Mouse (Mus musculus): ENCODE results near the gene Cds2. TPM values are rescaled to one million over a fixed set of nuclear protein-coding genes. Genes with fewer than 3 reads are reported as not detected.
A peak's percentile ranks its signal among the peaks of the same experiment; 100 is the strongest.
"Not testable (repeated sequence)": the region's sequence is repeated elsewhere in the genome, so short reads cannot be mapped to it uniquely, and the experiment has no call there.

Cds2 gene
- 10 to 100 TPM; 63.3 to 77.3 TPM for total RNA-seq (2021)
- long read RNA-seq, experiment 1, full-length matches to known transcripts: 6 of 29 reads
- long read RNA-seq, experiment 1, partial matches to known transcripts: 3 of 29 reads
- long read RNA-seq, experiment 1, other reads (novel, unspliced or antisense): 20 of 29 reads
- long read RNA-seq, experiment 2, full-length matches to known transcripts: 18 of 64 reads
- long read RNA-seq, experiment 2, partial matches to known transcripts: 2 of 64 reads
- long read RNA-seq, experiment 2, other reads (novel, unspliced or antisense): 44 of 64 reads

DNA sequence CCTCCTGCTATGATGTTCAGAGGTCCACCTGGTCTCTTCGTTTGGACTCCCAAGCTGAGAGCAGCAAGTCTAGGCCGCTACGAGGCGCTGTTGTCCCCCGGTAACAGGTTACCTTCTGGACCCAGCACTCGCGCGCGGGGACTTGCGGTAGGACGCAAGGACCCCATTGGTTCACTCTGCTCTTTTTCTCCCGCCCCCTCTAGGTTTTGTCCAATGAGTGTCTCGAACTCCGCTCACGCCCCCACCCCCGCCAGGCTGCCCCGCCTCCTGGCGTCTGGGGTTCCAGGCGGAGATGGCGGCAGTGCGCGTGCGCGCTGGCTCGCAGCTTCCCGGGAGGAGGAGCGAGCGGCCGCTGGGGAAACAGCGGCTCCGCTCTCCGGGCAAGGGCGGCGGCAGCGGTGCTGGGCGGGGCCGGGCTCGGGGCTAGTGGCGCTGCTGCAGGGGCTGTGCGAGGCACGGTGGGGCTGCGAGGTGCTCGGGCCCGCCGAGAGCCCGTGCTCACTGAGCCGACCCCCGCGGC lies at the start of gene Cds2:
Gene Cds2, plus strand, starts transcription at position 270 of the 520 bp plus-strand sequence.
- DNase-seq (ENCODE audit: low spot score in 2 of 2): peak; percentile 97 to 98

DNA sequence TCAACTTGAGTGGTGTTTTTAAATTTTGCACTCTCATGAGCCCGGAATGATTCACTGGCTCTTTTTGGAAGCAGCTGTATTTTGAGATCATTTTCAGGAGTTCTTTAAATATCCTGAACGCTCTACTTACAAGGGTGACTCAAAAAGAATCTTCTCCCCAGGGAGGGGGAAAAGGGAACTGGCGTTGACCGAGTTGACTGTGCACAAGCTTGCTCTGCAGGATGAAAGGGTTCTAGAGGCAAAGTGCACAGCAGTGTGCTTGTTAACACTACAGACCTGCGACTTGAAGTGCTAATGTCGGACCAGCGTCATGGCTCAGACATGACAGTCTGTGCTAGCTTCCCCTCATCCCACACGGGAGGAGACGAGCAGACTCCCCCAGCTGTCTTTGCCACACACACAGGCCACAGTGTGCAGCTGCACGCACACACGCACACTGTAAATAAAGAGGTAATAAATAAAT lies 41.3 kb upstream of the Cds2 start:
- DNase-seq (ENCODE audit: low spot score in 2 of 2): no peak

DNA sequence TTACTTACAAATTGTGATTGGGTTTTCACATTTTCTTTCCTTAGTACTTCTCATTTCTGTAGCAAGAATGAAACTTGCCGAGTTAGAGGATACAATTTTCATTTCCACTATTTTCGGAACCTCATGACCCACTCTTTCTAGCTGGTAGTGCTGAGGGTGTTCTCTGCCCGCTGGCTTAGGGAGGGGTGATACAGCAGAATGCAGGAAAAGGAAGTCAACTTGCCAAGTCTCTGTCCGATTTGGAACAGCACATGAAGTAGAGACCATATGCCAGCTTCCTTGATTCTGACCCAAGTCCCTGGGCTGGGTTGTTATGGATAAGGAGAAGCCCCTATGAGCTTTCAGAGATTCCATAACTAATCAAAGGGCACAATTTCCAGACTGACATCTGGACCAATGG lies 38.6 kb upstream of the Cds2 start:
- no peak for DNase-seq (ENCODE audit: low spot score in 2 of 2)

DNA sequence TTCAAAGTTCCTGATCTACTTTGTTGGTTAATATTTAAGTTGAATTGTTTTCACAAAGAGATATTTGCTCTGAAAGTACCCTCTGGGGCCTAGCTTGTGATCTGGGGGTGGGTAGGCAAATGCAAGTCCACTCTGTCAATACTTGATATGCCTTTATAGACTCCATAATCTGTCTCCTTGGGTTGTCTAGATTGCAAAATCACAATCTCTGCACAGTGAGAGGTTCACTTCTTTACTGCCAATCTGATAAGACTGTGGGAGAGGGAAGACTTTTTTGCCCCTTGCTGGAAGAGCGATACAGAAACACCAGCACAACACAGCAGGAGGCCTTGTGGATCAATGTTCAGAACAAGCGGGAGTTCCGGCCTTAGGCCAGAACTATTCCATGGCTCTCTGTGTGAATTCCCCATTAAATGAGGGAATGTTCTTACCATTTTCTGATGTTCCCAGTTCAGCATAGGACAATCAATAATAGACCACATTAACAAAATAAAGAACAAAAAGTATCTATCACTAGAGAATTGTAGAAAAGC lies 30.5 kb upstream of the Cds2 start:
- no peak for DNase-seq (ENCODE audit: low spot score in 2 of 2)

DNA sequence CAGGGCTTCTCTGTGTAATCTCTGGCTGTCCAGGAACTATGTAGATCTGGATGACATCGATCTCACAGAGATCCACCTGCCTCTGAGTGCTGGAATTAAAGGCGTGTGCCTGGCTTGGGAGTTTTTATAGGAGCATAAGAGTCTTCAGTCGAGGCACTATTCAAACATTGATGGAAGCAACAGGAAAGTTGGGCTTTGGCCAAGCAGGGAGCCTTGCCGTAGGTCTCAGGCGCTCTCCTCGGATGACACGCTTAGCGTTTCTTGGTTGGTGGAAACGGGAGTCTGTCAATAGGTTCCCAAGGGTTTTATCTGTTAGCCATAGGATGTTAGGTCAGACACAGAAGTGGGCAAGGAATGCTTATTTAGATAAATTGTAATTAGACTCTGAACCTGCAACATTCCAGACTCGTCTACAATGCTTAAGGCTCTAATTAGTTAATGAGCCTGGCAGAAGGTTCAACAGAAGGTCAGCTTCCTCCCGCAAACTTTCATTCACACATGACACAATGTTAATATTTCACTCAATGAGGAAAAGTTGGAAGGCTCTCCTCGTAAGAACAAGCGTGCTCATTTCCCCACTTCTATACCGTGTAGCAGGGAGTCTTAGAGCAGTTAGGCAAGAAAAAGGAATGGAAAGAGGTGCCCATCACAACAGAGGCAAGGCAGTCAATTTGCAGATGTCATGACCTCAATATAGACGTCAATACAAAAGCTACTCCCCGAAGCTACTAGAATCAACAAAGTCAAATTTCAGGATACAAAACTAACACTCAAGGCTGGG lies 28.8 kb upstream of the Cds2 start:
- no peak for DNase-seq (ENCODE audit: low spot score in 2 of 2)

DNA sequence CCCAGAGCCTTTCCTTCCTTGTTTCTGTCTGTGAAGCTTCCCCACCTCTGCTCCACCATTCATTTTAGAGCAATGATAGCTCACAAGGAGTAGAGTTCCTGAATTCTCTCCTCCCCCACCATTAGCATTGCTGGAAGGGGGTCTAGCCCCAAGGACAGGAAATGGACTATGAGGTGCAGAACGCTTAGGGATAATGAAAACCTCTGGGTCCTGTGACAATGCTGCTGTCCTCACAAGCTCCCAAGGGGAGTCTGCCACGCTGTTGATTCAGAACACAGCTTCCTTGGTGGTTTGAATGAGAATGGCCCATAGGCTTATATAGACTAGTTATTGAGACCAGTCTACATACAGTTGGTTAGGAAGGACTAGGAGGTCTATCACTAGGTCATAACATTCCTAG lies 27.7 kb upstream of the Cds2 start:
- no peak for DNase-seq (ENCODE audit: low spot score in 2 of 2)

DNA sequence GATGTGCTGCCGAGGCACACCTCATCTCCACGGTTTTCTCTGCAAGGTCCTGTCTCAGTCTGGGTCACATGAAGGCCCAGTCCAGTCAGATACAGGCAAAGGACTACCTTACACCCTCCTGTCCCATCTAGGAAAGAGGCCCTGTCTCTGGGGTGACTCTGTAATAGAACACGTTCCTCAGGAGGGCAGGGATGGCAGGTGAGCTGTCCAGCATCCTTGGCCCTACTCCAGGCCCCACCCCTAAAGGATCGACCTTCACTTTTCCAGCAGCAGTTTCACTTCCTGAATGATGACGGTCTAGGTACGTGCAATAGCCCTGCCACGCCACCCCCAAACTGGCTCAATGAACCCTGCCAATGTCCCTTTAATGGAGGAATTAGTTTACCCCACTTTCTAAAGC lies 27.0 kb upstream of the Cds2 start:
- DNase-seq (ENCODE audit: low spot score in 2 of 2): no peak

DNA sequence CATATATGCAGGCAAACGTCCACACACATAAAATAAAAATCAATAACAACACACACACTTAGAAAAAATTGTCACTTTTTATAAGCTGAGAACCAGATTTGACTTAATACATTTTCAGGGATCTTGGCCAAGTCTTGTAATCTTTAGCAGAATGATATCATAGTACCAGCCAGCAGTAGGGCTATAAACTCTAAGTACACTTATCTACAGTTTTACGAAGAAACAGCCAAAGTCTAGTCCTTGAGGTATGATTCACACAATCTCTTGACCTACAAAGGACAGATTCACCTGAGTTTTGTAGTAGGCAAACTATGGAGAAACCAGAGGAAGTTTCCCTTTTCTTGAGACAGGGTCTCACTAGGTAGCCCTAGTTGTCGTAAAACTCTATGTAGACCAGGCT lies 23.5 kb upstream of the Cds2 start:
- DNase-seq (ENCODE audit: low spot score in 2 of 2): not testable (repeated sequence)

DNA sequence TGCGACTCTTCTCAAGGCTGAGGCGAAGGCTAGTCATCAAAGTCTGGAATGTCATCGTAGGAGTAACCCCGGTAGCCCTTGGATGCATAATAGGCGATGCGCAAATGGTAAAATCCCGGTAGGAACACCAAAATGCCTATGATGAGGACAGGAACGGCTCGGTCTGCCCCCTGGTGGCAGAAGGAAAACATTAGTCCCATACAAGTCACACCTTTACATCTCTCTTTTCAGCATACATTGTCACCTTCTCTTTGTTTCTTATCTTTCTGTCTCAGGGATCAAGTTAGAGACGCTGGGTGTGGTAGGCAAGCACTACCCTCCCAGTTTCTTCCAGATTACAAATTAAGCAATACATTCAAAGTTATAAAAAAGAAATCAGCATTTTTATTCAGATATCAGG lies 22.5 kb upstream of the Cds2 start:
- DNase-seq (ENCODE audit: low spot score in 2 of 2): peak; percentile 33 to 48

DNA sequence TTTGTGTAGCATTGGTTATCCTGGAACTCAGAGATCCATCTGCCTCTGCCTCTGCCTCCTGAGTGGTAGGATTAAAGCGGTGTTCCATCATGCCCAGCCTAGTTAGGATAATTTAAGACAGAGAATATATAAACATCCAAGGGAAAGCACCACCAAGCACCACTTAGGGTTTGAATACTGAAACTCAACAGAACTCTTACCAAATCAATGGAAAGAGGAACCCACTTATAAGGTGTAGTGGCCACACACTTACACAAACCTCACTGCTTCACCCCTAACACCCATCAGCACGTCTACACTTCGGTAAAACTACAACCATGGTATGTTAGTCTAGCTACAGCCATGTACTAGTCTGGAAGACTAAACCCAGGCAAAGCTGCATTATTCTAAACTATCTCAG lies 19.6 kb upstream of the Cds2 start:
- DNase-seq (ENCODE audit: low spot score in 2 of 2): no peak

DNA sequence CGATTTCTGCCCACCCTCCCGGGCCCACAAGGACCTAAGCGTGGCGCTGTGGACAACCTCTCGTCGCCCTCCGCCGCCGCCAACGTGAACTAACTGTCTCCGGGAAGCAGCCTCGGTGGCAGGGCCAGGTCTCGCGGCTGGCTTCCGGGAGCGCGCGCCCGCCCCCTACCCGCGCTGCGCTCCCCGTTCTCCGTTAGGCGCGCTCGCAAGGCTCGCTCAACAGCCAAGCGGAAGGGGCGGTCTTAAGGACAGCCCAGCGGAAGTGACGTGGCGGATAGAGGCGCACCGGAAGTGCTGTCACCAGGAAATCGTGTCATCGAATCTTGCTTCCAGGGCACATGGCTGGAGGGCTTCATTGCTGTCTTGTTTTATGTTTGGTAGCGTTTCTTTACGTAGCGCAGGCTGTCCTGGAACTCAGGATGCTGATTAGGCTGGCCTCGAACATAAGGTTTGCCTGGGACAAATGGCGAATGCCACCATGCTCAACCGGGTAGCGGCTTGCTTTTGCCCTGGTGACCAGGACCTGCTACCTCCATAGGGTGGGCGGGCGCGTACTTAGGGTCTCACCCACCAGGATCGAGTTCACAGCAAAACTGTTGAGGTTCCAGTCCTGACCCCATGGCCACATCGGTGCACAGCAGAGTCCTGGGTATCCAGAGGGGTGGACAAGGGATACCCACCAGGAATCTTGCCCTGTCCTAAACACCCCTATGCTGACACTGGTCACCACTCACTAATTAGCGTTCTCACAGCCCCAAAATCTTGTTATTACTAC lies 15.2 kb upstream of the Cds2 start, which contains the start of gene Tmem230:
Gene Tmem230, minus strand, starts transcription at position 269 of the 775 bp plus-strand sequence.
- DNase-seq (ENCODE audit: low spot score in 2 of 2): peak; percentile 60 to 86

DNA sequence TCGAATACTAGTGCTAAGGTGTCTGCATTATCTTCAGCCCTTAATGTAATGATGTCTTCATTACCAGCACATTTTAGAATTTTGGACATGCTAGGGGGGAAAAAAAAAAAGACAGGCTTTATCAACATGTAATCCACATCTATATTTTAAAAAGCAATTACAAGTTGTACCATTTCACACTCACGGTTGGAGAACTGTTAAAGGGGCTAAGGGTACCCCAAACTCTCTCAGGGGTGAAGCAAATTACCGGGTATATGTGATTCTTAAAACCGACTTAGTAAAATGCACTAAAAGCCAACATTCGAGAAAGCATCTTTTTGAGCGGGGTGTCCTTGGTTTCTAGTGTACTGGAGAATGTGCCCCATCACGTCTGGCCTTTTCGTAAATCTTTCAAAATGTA lies 11.0 kb upstream of the Cds2 start:
- no peak for DNase-seq (ENCODE audit: low spot score in 2 of 2)

DNA sequence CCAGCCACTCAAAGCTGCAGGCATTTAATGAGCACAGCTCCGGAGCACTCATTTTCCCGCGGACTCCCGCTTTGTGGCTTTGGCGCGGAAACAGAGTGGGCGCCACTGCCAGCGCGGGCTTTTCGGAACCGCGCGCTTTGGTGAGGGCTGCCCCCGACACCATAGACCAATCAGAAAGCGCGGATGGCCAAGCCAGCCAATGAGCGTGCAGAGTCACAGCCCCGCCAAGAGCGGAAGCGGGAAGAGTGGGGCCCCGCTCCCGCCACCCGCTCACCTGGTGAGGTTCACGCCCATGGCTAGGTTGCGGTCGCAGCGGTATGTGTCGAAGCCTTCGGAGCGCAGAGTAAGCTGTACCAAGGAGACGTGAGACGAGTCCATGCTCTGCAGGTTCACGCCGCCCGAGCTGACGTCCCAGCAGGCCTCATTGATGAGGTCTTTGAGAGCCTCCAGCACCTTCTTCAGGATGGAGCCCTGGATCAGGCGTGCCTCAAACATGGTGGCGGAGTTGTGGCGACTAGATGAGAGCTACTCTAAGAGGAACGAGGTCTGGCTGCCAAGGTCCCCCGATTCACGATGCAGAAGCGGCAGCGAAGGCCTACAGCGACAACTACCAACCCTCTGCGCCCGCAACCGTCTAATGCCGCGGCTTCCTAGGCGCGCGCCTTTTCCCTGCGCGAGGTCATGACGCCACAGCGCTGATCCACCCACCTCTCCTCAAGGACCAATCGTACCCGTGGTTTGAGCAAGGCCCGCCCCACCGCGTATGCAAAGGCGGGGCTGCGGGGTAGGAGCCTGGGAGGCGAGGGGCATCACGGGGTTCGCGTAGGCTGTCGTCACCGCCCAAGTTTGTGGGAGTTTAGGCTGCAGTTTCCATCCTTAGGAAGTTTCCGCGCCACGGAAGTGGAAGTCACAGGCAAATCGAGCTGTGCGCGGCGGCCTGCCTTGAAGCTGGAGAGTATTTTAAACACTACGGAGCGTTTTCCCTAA lies 10.1 kb upstream of the Cds2 start, which contains the start of gene Pcna:
Gene Pcna, minus strand, starts transcription at position 773 of the 987 bp plus-strand sequence.
- DNase-seq (ENCODE audit: low spot score in 2 of 2): peak; percentile 84 to 93

DNA sequence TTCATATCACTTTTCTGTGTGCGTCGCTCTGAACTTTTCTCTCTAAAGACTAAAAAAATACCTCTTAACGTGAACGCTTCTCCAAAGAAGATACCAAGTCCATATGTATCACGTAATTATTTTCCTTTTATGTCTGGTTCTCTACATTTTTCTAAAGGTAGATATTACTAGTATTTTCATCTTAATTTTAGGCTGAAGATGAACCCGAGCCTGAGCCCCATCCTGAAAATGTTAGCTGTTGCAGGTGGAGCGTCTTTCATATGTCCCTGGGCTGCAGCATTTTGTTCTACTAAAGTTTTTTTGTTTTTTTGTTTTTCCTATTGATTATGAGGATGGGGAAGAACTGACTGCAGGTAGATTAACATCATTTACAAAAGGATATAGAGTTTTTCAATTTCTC lies 9.3 kb upstream of the Cds2 start:
- DNase-seq (ENCODE audit: low spot score in 2 of 2): no peak

DNA sequence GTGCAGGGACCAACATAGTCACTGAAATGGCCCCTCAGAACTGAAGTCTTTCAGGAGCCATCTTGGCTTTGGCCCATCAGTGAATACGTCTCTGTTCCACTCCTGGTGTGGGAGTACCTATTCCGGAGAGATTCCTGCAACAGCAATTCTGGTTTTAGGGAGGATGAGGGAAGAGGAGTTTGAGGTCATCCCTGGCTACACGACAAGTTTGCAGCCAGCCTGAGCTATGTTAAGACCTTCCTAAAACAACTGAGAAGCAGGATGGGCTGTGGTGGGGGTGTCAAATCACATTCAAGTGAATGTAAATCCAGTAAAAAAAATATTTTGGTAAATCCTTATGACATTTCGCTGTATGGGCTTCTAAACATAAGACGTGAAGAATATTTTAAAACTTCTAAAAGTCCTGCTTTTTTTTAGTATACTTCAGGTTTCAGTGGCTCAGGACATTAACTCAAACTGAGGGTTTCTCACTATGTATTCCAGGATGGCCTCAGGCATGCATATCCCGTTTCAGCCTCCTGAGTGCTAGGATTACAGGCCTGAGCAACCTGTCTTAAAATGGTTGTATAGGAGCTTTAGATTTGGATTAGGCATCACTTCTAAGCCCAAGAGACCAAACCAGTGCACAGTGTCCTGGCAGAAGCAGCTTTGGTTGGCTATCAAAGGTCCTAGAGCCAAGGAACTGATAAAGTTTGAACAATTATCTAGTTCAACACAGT lies 5.4 kb upstream of the Cds2 start:
- DNase-seq (ENCODE audit: low spot score in 2 of 2): no peak

DNA sequence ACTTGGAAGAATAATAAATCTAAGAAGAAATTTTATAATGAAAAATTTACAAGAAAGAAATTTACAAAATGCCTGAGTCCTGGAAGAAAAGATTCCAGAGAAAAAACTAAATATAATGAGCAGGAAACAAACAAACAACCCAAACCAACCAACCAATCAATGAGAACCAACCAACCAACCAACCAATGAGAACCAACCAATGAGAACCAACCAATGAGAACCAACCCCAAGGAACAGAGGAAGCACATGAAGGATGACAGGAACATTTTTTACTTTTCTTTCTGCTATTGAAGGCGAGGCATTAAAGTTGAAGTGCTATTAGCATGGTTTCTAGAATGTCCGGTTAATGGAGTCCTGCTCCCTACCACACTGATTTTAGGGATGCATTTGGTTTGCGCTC lies 2.3 kb upstream of the Cds2 start:
- no peak for DNase-seq (ENCODE audit: low spot score in 2 of 2)

DNA sequence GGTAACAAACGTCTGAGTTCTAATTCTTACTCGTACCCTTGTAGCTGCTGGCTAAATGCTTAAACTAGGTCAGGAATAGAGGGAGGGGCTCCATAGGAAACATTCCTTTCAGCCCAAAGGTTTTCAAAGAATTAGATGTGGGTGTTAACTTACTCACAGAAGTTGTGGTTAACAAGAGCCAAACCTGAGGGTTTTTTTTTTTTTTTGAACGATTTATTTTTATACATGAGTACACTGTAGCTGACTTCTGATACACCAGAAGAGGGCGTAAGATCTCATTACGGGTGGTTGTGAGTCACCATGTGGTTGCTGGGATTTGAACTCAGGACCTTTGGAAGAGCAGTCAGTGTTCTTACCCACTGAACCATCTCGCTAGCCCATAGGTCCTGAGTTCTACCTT lies 773 bp upstream of the Cds2 start:
- no peak for DNase-seq (ENCODE audit: low spot score in 2 of 2)

DNA sequence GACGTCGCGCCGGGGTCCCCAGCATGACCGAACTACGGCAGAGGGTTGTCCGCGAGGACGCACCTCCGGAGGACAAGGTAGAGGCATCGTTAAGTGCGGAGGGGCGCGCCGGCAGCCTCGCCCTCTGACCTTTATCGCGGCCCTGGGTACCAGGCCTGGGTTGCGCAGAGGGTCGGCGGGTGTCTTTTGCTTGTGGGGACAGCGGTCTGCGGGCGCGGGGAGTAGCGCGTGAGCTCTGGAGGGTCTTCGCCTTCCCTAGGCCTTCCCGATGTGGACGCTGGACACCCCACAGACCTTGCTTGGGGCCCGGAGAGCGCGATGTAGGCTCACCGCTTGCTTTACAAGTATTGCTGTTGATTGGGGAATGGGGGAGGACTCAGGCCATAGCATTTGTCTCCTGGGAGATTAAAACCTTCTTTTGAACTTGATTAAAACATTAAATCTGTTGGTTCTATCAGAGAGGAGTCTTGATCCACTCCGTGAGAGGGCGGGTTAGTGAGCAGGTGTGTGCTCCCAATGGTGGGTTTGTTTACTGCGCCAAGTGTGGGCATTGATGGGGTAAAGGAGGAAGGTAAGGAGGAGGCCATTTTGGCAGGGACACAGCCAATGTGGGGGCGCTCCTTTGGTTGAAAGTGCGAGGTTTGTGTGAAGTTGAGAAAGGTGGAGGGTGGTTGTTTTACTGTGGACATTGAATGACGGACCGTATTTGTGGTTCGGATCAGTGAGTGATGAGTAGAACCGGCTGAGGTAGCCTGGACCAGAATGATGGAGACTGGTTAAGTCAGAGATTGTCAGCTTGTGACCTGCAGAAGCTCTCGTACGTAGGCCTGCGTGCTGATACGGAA lies 695 bp downstream of the Cds2 start:
- DNase-seq (ENCODE audit: low spot score in 2 of 2): no peak
